Mouse (Mus musculus) cerebellum, adult 11 months (tissue): Measurements from ENCODE around the gene Nckap5.
"Not testable (repeated sequence)": the region's sequence is repeated elsewhere in the genome, so short reads cannot be mapped to it uniquely, and the experiment has no call there.

Source experiments
- DNase-seq: peaks from one replicate; pipeline ENCODE4 v3.0.0; 2022

The Nckap5 gene

GRCm38 (mm10) chr1:126830031-126830927 is at the start of gene Nckap5:
Nckap5 (minus strand) TSS chr1:126830799.
- DNase-seq, result peak; percentile 7

DNA sequence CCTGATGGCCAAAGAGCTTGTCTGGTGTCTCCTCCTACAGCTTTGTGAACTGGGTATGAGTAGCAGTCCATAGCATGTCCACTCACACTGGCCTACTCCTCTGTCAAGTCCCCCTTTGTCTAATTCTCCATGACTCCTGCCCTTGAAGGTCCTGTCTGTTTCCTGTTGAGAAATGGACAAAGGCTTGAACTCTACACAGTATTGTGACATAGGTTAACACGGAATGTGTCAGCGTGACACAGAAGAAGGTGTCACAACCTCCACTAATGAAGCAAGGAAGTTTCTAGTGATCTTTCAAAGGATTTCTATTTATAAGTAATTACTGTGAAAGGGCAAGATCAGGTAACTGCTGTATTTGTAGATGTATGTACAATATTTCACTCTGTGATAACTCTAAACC is 46.9 kb upstream of the Nckap5 start:
- DNase-seq, result no peak

DNA sequence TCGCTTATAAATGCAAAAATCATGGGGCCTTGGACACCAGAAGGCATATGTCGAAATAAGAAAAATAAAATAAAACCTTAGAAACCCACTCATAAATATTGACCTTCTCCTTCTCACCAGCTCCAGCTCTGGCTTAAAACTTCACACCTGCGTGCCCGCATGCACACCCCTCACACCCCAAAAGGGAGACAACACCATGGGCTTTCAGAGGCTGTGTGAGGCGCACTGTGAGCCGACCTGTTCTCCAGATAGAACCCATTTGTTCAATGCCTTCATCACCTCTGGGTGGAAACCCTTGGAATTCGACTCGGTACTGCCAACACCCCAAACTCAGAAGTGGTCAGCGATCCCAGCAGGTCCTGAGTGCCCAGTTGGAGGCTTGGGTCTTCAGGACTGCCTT is 37.8 kb upstream of the Nckap5 start:
- DNase-seq, result no peak

- no peak for DNase-seq
These were observed 37.3 kb upstream of the Nckap5 start for GRCm38 (mm10) chr1:126867912-126868311.

DNA sequence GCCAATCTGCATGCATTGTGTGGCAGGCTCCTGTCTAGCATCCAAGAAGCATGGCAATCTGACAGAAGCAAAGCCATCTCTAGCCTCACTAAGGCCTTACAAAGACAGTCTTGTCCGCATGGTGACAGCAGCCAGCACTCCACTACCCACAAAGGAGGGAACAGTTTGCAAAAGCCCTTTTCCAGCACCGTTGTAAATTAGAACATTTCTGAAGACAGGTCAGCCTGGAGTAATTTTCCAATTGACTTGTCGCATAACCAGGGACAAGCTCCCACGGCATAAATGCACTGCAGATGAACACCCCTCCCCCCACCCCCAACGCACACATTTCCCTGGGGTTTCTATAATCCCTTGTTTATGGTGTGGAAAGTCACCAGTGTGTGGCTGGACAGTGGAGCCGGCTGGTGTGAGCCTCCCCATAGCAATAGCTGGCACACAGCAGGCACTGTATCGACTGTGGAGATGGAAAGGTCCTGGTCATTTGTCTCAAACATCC is 35.0 kb upstream of the Nckap5 start:
- peak; percentile 8 for DNase-seq

DNA sequence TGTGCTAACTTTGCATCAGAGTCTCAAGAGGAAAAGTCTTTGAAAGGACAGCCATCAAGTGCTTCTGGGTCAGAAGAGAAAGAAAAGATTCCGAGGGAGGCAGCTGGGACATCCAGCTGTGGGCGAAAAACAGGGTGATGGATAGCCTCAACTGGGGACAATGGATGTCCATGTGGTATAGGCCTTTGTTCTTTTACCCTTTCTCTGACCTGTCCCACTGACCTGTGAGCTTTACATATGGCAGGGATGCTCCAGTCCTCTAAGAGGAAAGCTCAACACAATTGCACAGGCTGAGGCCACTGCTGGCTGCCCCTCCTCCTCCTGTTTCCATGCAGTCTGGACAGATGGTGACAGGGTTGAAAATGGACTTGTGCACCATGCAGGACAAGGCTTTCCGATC is 31.2 kb upstream of the Nckap5 start:
- DNase-seq, result no peak

DNA sequence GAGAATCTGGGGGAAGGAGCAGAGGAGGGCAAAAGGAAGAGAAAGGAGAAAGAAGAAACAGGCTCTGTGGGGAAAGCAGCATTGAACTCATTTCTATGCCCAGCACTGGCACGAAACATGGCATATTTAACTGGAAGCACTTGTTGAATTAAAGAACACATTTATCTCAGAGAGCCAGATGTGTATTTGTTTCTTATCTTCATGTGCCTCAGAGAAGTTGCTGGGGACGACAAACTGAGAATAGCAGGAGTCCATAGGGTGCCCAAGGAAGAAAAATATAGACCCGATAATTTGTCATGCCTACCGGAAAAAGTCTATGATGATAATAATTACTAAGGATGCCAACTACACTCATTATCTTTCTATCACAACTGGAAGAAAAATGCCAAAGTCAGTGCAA is 29.9 kb upstream of the Nckap5 start:
- no peak for DNase-seq

DNA sequence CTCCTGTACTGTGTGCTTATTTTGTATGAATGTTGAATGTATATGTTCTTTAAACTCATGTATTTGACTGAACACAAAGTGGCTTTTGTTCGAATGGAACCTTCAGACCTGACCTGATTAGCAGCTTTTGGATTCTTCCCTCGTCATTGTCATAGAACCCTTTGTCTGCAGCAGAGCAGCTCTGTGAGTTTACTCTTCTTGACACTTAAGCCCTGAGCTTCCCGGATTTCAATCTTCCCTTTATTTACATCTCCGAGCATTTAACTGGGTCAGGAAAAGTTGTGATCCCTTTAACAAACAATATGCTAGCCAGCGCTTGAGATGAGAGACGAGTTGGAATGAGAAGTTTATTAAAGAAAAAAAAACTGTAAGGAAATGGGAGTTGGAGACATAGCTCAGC is 18.9 kb upstream of the Nckap5 start:
- DNase-seq, result no peak

- no peak for DNase-seq
These were observed 15.7 kb upstream of the Nckap5 start for GRCm38 (mm10) chr1:126846317-126846716.

DNA sequence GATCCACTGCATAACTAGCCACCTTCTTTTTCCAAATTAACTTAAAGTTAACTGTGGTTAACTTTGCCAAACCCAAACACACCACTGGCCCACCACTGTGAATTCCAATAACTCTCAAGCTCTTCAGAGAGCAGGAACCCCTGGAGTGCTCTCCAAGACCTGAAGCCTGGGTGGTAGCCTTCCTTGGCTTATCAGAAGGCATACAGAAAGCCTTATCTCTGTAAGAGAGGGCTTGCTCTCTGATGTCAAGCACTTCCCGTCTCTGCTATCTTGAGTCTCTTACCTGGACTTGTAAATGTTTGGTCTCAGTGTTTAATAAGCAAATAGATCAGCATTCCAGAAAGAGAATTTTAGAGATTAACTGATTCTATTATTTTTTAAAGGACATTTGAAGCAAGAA is 2.3 kb upstream of the Nckap5 start:
- no peak for DNase-seq

DNA sequence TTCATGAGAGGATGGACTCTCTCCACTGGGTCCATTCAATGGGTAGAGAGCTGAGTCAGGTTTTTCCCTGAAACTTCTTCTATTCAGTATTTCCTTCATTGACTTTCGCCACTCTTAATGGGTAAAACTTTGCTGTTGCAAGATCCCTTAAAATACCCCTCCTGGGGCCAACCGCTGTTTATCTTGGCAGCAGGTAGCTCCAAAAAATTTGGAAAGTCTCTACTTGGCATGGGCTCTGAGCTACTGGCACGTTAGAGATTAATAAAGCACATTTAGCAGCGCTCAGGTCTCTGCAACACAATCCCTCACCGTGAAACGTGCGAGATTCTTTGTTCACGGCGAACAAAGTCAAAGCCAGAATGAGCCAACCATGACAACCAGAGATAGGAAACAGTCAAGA is 1.6 kb downstream of the Nckap5 start:
- DNase-seq, result no peak

- no peak for DNase-seq
These were observed 5.8 kb downstream of the Nckap5 start for GRCm38 (mm10) chr1:126824841-126825240.

GRCm38 (mm10) chr1:126822246-126822645 is 8.4 kb downstream of the Nckap5 start:
- DNase-seq, result no peak

- DNase-seq, result no peak
These were observed 13.1 kb downstream of the Nckap5 start for GRCm38 (mm10) chr1:126817381-126818034.

GRCm38 (mm10) chr1:126806994-126807611 is 23.5 kb downstream of the Nckap5 start:
- DNase-seq, result no peak

DNA sequence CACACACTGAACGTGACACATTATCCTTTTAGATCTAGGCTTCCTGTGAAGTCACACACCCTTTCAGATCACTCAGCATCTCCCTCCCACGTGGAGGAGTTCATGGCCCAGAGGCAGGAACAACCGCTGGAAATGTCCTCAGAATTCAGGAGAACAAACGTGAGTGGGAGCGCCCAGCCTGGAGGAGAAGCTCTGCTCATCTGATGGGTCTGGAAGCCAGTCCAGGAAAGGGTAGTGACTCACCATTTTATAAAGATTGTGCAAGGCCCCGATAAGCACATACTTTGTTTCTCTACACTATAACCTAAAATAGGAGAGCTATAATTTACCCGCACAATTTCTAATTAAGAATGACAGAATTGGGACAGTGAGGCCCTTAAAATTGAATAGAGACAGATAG is 24.1 kb downstream of the Nckap5 start:
- no peak for DNase-seq

GRCm38 (mm10) chr1:126802405-126802804 is 28.2 kb downstream of the Nckap5 start:
- DNase-seq, result no peak

- no peak for DNase-seq
These were observed 28.9 kb downstream of the Nckap5 start for GRCm38 (mm10) chr1:126801706-126802105.

- no peak for DNase-seq
These were observed 31.2 kb downstream of the Nckap5 start for GRCm38 (mm10) chr1:126799379-126799798.

GRCm38 (mm10) chr1:126780354-126780941 is 50.2 kb downstream of the Nckap5 start:
- not testable (repeated sequence) for DNase-seq

DNA sequence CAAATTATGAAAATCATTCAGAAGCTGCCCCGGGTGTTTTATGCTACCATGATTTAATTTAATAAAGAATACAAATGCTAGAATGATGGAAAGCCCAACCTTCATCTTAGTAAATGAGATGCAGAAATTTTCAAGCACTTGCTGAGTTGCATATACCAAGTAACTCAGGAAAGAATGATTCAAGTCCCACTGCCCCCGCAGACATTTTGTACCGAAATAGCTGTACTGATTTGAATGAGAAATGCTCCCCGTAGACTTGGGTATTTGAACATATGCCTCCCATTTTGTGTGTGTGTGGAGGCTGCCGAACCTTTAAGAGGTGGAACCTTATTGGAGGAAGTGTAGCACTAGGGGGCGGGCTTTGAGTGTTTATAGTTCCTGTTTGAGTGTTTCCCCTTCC is 56.7 kb downstream of the Nckap5 start:
- not testable (repeated sequence) for DNase-seq

GRCm38 (mm10) chr1:126766971-126767370 is 63.6 kb downstream of the Nckap5 start:
- no peak for DNase-seq

DNA sequence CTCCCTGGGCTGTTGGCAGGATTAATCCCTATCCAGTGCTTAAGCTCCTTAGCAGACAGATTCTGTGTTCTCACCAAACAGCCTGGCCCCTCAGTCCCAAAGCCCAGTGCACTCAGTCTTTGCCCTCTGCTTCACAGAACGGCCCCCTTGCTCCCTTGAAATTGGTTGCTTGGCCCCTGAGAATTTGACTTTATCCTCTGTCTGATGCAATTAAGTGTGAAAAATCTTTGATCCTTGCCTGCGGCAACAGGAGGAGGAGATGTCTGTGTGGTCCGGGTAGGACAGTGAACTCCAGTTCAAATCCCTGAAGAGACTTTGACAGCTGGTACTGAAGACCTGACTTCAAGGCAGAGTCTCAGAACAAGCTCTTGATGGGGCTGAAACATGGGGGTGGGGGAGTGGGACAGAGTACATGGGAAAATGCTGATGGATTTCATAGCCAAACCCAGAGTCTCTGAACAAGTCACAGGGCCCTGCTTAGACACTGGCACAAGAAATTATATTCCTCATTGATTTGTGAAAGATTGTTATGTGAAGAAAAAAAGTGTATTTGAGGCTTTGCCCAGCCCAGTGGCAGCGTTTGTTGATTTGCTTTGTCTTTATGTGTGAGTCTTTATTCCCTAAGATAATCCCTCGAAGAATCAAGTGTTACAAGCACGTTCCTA is 65.0 kb downstream of the Nckap5 start:
- no peak for DNase-seq
